Mouse (Mus musculus) brain, embryonic 18.5 days (tissue): Measurements from ENCODE around the gene Gm525.
"Not testable (repeated sequence)": the region's sequence is repeated elsewhere in the genome, so short reads cannot be mapped to it uniquely, and the experiment has no call there.

Experiments used
- DNase-seq: peaks from one replicate; pipeline ENCODE4 v3.0.0-alpha.2; 2012; ENCODE audit warnings: low read depth, low spot score

Gene Gm525

DNA sequence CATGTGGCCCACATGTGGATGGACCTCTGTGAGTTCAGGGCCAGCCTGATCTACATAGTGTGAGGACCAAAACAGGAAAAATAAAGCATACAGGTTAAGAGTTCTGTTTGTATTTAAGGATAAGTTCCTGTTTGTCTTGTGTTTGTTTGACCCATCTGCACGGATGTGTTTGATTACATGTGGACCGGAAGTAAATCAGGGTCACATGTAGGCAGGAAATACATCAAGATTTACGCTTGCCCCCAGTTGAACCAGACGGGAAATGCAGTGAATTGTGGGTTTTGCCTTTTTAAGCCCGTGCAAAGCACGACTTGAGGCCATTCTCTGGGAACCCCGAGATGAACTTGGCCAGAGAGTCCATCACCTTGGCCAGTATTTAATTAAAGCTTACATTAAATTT, 12.3 kb upstream of the Gm525 start:
- DNase-seq, result no peak

DNA sequence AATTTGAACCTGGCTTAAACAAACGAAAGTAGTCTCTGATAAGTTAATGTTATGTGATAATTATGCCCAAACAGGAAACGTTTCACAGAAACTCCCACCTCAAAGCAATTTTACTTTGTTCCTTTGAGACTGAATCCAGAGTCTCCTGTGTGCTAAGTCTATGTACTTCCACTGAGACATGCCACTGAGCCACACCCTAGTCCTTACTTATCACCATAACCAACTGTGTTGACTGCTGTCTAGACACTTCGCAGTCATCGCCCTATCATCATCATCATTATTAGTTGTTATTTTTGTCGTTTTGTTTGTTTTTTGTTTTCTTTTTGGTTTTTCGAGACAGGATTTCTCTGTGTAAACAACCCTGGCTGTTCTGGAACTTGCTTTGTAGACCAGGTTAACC, 9.3 kb upstream of the Gm525 start:
- no peak for DNase-seq

- DNase-seq, result no peak
Observed at GRCm38 (mm10) chr11:89065297-89065696, 8.3 kb upstream of the Gm525 start.

DNA sequence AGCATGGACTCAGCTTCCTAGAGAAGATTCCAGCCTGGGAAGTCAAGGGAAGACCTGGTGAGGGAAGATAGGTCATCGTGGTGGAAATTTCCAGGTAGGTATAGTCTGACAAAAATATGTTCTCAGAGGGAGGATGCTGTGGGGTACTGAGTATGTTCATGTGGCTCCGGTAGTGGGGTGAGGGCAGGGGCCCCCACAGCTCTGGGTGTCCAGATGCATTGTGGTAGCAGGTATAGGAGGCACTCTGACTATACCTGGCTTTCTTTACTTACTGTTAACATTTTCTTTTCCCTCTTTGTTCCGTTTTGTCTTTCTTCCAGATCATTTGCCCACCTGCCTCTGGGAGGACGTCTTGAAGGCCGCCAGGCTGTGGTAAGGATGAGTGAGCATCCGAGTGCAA, 7.5 kb upstream of the Gm525 start:
- no peak for DNase-seq

GRCm38 (mm10) chr11:89066750-89067149, 6.9 kb upstream of the Gm525 start, which contains the start of gene Dgke:
Dgke (minus strand) TSS chr11:89066850.
- no peak for DNase-seq

DNA sequence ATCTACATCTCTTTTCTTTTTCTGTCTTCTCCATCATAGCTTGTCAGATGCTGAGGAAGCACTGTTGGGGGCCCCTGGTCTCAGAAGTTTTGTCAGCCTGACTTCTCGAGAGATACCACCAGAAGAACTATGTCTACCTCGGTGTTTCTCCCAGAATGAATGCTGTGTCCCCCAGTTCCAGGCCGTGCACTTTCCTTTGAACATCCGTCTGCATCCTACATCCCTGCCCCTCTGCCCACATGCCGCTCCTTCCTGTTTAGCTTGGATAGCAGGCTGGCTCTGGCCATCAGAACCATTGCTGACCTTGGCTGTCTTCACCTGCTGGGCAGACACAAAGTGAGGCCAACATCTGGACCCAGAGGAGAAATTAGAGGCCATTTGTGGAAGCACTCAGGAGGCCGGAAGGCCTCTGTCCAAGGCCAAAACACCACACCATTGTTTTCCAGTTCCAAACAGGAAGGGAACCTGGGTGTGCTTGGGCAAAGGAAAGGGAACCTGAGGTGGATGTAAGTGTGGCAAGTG, 6.3 kb upstream of the Gm525 start:
- DNase-seq, result no peak

- DNase-seq, result no peak
Observed at GRCm38 (mm10) chr11:89067871-89068490, 5.7 kb upstream of the Gm525 start.

DNA sequence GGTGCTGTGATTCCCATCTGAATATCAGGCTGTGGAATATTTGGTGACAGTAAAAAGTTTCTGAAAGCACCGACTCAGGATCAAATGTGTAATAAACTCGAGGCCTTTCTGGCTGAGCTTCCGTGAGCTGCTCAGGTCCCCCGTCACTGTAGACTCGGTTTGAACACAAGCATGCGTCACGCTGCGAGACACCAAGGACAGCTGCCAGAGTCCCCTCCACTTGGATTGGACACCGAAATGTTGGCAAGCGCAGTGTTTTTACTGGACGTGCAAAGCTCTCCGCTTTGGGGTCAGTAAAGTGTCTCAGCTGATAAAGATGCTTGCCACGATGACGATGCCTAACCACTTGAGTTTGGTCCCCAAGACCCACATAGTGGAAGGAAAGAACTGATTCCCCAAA, 5.0 kb upstream of the Gm525 start:
- no peak for DNase-seq

GRCm38 (mm10) chr11:89069303-89069702, 4.3 kb upstream of the Gm525 start:
- no peak for DNase-seq

GRCm38 (mm10) chr11:89071522-89071921, 2.1 kb upstream of the Gm525 start:
- DNase-seq, result no peak

DNA sequence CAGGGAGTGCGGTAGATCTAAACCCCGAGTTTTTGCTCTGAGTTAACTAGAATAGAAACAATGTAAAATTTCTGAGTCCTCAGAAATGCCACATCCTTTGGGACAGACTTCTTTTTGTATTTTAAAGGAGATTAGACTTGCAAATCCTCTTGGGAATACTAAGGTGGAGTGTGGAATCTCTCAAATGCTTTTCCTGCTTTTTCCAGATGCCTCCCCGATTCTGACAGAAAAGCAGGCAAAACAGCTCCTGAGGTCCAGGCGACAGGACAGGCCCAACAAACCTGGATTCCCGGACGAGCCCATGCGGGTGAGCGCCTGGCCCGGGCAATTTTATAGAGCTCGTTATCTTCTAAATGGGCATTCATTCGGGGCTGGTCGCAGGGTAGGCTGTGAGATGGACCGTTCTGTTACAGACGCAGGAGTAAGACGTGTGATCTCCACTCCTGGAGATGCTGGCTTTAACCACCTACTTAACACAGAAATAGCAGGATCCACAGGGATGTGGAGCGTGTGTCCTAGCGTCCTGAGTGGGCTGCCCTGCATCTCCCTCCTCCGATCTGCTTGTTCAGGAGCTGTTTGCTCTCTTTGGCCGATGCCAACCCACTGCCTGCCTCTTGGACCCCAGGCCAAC, 1.3 kb downstream of the Gm525 start:
- DNase-seq, result no peak

DNA sequence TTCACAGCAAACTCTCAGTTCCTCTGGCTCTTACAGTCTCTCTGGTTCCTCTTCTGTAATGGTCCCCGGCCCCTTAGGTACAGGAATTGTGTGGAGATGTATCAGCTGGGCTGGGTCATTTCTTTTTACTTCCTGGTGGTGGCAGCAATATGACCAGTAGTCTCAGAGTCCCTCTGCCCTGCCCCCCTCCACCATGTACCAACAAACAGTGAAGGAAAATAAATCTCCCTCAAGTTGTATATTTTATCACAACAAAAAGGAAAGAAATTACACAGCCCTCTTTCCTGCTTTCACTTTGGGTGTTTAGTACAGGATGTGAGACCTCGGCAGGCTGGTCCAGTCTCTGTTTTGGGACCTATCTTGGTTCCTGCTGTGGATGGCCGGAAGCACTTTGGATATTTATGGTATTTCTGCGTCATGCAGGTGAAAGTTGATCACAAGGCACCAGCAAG, 2.8 kb downstream of the Gm525 start:
- no peak for DNase-seq

DNA sequence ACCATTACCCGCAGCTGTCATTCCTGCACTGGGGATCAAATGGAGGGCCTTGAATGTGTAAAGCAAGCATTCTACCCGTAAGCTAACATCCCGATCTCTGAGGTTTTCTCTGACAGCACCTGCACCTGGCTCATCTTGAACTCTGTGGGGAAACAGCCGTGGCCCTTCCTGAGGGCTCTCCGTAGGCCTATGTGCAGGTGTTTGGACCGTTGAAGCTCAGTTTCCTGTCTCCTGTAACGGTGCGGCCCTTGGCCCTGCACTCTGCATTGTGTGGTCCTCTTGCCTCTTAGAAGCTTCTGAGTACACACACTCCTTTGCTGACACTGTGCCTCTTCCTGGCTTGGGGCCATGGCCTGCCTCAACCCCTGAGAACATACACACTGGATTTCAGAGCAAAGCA, 4.0 kb downstream of the Gm525 start:
- DNase-seq, result no peak

- DNase-seq, result no peak
Observed at GRCm38 (mm10) chr11:89078305-89078704, 4.7 kb downstream of the Gm525 start.

- no peak for DNase-seq
Observed at GRCm38 (mm10) chr11:89078996-89079680, 5.5 kb downstream of the Gm525 start.

DNA sequence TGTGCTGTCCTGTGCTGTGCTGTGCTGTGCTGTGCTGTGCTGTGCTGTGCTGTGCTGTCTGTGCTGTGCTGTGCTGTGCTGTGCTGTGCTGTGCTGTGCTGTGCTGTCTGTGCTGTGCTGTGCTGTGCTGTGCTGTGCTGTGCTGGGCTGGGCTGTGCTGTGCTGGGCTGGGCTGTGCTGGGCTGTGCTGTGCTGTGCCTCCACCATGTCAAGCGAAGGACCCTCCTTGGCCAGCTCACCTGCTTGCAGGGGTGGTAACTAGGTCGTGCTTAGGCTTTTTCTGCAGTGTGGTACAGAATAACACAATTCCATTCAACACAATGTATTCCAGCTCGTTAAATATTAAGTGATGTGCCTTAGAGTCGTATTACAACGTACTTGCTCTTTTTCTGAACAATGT, 8.3 kb downstream of the Gm525 start:
- not testable (repeated sequence) for DNase-seq

DNA sequence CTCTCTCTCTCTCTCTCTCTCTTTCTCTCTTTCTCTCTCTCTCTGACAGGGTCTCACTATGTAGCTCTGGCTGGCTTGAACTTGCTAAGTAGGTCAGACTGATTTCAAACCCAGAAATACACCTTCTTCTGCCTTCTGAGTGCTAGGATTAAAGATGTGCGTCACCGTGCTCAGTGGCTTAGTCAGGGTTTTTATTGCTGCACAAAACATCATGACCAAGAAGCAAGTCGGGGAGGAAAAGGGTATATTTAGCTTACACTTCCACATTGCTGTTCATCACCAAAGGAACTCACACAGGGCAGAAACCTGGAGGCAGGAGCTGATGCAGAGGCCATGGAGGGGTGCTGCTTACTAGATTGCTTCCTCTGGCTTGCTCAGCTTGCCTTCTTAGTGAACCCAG, 9.1 kb downstream of the Gm525 start:
- not testable (repeated sequence) for DNase-seq

GRCm38 (mm10) chr11:89084601-89085000, 11.0 kb downstream of the Gm525 start:
- no peak for DNase-seq

GRCm38 (mm10) chr11:89086208-89086809, 12.7 kb downstream of the Gm525 start:
- DNase-seq, result no peak

DNA sequence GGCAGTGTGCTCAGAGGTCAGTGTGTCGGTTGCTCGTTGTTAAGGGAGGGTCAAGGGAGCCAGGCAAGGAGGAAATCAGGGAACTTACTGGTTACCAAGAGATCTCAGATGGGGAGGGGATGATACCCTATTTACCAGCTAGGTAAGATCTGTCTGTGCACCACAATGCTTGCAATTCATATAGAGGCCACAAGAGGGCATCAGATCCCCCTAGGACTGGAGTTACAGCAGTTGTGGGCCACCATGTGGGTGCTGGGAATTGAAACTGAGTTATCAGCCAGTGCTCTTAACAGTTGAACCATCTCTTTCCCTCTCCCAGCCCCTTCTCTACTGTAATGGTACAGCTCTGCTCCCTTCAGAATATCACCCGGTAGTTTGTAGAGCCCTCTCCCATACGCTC, 15.1 kb downstream of the Gm525 start:
- no peak for DNase-seq

GRCm38 (mm10) chr11:89090359-89090758, 16.7 kb downstream of the Gm525 start:
- DNase-seq, result not testable (repeated sequence)

DNA sequence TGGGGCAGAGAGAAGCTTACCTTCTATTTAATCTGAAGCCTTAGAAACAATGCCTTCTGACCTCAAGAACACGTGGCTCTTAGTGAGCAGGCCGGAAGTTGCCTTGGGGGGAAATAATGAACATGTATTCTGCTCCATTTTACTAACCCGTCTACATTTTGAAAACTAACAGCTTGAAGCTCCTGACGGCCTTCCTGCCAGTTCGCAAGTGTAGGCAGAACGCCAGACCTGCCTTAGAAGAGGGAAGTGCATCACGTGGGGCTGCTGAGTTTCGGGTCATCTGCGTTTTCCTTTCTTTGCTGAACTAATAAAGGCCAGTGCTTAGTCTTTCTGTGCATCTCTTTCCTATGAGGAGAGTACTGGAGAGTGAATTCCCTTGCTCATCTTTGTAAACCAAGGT, 19.1 kb downstream of the Gm525 start:
- DNase-seq, result no peak
